Mouse (Mus musculus) midbrain, embryonic 10.5 days (tissue): ENCODE measurements around the gene Ap2b1. TPM values are rescaled to one million over a fixed set of nuclear protein-coding genes. Genes with fewer than 3 reads are reported as not detected.

ENCODE experiments used
- DNase-seq: peaks from one replicate; pipeline ENCODE4 v3.0.0-alpha.2; 2017; ENCODE audit warnings: low spot score
- H3K27ac ChIP-seq: fragments of 300-500 bp; sonication (generic); replicated peaks from 2 replicates; pipeline ENCODE4 v1.5.1; 2016; ENCODE audit warnings: mild to moderate bottlenecking
- H3K27me3 ChIP-seq: fragments of 300-500 bp; sonication (generic); 2 replicates; pipeline ENCODE4 v1.6.1; 2016; ENCODE audit warnings: low read depth, mild to moderate bottlenecking; ENCODE audit not compliant: poor library complexity, severe bottlenecking
- H3K36me3 ChIP-seq: fragments of 300-500 bp; sonication (generic); 2 replicates; pipeline ENCODE4 v1.6.1; 2016; ENCODE audit warnings: mild to moderate bottlenecking, moderate library complexity
- H3K4me1 ChIP-seq: fragments of 300-500 bp; sonication (generic); 2 replicates; pipeline ENCODE4 v1.6.1; 2016
- H3K4me3 ChIP-seq: fragments of 300-500 bp; sonication (generic); 2 replicates; pipeline ENCODE4 v1.5.1; 2016; ENCODE audit warnings: mild to moderate bottlenecking, moderate library complexity
- H3K9me3 ChIP-seq: fragments of 300-500 bp; sonication (generic); replicated peaks from 2 replicates; pipeline ENCODE4 v1.6.1; 2016; ENCODE audit warnings: mild to moderate bottlenecking
- WGBS: fragments of 180-500 bp; shearing (Covaris S2); methylation state at CpG from one replicate; pipeline ENCODE4 v1.1.7; 2016; 5-methylcytosine and 5-hydroxymethylcytosine counted together
- polyA plus RNA-seq: library from polyadenylated mRNA; unstranded; fragments of >200 nt; fragmentation: Nextera tagmentation; extraction: Ambion mirVana; gene quantifications from 2 replicates; pipeline ENCODE4 v1.2.1, GENCODE M21; 2016

Ap2b1 gene
- polyA plus RNA-seq, 1 experiment from 2014 or later: 73.5 TPM

DNA sequence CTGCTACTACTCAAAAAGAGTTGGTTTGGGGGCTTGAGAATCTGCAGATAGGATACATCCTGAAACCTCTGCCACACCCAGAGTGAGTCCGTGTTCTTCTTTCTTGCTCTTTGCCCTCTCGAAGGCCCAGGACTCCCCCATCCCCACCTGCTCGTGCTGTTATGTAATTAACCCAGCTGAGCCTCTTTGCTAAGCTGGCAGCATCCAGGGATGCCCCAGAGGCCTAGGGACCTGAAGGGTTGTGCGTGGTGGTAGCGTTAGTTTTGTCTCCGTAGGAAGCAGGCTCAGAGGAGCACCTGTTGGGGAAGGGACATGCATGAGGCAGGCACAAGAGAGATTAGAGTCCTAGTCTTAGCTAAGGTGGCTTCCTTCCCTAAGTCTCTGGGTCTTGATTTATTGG, 111.7 kb downstream of the Ap2b1 start:
- H3K9me3 ChIP-seq: no peaks in the 10 kb centered on the region
- H3K36me3 ChIP-seq: no peaks in the 10 kb centered on the region
- peaks cover 39% of the 10 kb centered on the region for H3K27me3 ChIP-seq
- DNase-seq: no peak
- H3K27ac ChIP-seq: no peak overlapping the region
- H3K4me1 ChIP-seq: peaks cover 29% of the 10 kb centered on the region
- peak overlapping the region; percentile 91 for H3K4me3 ChIP-seq
- WGBS: 31% methylated on average over 6 of the region's 6 CpGs

DNA sequence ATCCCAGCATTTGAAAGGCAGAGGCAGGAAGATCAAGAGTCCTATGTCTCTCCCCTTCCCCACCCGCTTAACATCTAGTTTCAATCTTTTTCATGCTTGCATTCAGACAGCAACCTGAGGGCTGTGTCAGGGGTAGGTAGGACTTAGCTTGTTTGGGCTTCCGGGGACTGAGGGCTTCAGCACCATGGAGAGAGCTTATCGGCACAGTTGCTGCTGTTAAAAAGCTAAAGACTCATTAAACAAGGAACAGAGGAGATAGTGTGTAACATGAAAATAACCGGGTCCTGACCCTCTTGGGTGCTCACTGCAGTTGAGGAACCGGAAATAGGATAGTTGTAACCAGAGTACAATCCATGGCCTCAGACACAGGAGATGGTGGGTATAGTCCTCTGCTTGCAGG, 118.3 kb downstream of the Ap2b1 start:
- H3K4me1 ChIP-seq: peaks cover 7% of the 10 kb centered on the region
- peaks cover 68% of the 10 kb centered on the region for H3K27me3 ChIP-seq
- H3K36me3 ChIP-seq: no peaks in the 10 kb centered on the region
- DNase-seq: peak; percentile 45
- H3K4me3 ChIP-seq: no peak overlapping the region
- no peaks in the 10 kb centered on the region for H3K9me3 ChIP-seq
- WGBS: 16% methylated on average over 5 of the region's 5 CpGs
- H3K27ac ChIP-seq: no peak overlapping the region

DNA sequence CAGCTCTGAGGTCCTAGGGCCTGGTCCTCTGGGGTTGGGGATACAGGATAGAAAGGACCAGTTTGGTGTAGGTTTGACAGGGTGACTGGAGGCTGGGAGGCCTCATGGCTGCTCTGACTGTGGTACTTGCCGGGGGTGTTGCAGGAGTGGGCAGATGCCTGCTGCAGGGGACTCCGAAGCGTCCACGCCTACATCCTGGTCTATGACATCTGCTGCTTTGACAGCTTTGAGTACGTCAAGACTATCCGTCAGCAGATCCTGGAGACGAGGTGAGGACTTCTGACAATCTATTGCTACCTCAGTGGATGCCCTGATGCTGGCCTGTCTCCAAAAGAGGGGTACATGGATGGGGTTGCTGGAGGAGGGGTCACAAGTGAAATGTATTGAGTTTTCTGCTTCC, 118.9 kb downstream of the Ap2b1 start:
- no peak for DNase-seq
- Histone ChIP-seq H3K4me1 (peaks cover 7% of the 10 kb centered on the region), H3K27me3 (peaks cover 70% of the 10 kb centered on the region), H3K36me3 (no peaks in the 10 kb centered on the region), H3K4me3 (no peak overlapping the region), H3K9me3 (no peaks in the 10 kb centered on the region), H3K27ac (no peak overlapping the region)
- WGBS: 88% methylated on average over 7 of the region's 7 CpGs

DNA sequence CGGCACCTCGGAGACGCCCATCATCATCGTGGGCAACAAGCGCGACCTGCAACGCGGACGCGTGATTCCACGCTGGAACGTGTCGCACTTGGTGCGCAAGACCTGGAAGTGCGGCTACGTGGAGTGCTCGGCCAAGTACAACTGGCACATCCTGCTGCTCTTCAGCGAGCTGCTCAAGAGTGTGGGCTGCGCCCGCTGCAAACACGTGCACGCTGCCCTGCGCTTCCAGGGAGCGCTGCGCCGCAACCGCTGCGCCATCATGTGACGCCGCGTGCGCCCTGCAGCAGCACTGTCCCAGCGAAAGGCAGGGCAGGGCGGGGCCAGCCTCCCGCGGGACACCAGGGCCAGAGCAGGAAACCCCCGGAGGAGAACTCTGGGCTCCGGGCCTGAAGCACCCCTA, 119.7 kb downstream of the Ap2b1 start:
- Histone ChIP-seq H3K9me3 (no peaks in the 10 kb centered on the region), H3K4me3 (peak overlapping the region; percentile 35), H3K27me3 (peaks cover 67% of the 10 kb centered on the region), H3K4me1 (peaks cover 7% of the 10 kb centered on the region), H3K36me3 (no peaks in the 10 kb centered on the region), H3K27ac (no peak overlapping the region)
- DNase-seq: peak; percentile 34
- WGBS: 6% methylated on average over 38 of the region's 38 CpGs

DNA sequence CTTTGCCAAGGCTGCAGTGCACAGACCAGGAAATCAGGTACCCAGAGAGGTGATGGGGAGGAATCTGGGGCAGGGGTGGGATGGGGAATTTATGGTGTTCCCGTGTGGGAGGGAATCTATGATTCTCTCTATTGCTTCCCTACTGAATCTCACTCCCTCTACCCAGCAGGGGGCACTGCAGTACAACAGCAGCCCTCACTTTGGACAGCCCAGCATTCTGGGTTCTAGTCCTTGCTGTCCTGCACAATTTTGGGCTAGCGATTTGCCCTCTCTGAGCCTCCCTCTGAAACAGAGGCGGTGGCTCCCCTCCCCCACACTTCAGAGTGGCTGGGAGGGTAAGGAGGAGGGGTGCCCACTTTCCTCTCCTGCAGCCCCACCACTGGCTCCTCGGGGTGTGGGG, 121.5 kb downstream of the Ap2b1 start:
- Histone ChIP-seq H3K4me1 (peaks cover 7% of the 10 kb centered on the region), H3K36me3 (no peaks in the 10 kb centered on the region), H3K27ac (no peak overlapping the region), H3K4me3 (no peak overlapping the region), H3K27me3 (peaks cover 69% of the 10 kb centered on the region), H3K9me3 (no peaks in the 10 kb centered on the region)
- 35% methylated on average over 4 of the region's 4 CpGs for WGBS
- no peak for DNase-seq

DNA sequence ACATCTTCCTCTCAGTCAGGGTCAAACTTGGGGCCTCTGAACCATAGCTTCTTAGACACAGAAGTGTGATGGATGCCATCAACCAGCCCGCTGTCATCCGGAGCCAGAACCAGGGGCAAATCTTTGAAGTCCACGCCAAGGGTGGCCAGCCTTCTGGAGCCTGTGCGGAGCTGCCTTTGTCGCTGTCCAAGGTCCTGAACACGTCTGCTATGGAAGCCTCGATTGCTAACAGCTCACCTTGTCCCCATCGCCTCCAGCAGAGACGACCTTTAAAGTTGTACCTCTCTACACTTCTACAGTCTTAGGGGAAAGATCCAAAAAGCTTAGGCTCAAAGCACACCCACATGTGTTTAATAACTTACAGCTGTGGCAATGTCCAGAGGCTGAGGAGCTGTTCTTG, 122.5 kb downstream of the Ap2b1 start:
- H3K27me3 ChIP-seq: peaks cover 78% of the 10 kb centered on the region
- peak; percentile 63 for DNase-seq
- no peaks in the 10 kb centered on the region for H3K9me3 ChIP-seq
- no peak overlapping the region for H3K4me3 ChIP-seq
- no peaks in the 10 kb centered on the region for H3K36me3 ChIP-seq
- WGBS: 4% methylated on average over 9 of the region's 9 CpGs
- H3K4me1 ChIP-seq: peaks cover 7% of the 10 kb centered on the region
- no peak overlapping the region for H3K27ac ChIP-seq

DNA sequence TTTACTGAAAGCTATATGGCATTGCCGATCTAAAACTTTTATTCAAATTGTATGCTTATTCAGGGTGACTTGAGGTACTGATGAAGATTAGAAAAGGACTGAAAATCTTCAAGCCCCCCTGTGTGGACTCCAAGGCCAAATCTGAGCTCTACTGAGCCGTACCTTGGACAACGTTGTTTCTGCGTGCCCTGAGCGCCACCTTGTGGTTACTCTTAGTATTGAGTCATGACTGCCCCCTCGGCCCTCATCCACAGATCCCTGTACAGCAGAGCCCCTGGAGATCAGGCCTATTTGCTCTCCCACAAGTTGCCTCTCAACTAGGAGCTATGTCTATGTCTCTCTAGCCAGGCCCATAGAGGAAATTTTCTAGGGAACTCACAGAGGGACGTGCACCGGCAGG, 125.9 kb downstream of the Ap2b1 start:
- 7% methylated on average over 8 of the region's 8 CpGs for WGBS
- Histone ChIP-seq H3K4me3 (no peak overlapping the region), H3K36me3 (no peaks in the 10 kb centered on the region), H3K4me1 (peaks cover 6% of the 10 kb centered on the region), H3K27ac (no peak overlapping the region), H3K9me3 (no peaks in the 10 kb centered on the region), H3K27me3 (peaks cover 77% of the 10 kb centered on the region)
- peak; percentile 76 for DNase-seq

DNA sequence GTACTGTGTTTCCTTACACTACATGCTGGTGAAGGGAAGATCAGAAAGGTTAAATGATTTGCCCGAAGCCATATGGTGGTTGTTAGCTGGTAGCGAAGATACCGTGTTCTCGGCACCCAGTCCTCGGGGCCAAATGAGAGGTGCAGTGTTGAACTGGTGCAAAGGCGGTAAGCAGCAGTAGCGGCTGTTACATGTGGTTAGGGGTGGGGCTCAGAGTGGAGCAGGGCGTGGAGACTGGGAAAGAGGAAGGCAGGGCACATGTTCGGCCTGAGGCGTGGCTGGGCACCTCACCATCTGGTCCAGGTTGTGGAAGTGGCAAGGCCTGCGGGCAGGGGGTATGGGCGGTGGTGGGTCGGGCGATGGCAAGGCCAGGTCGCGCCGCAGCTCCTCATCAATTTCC, 128.1 kb downstream of the Ap2b1 start:
- no peaks in the 10 kb centered on the region for H3K9me3 ChIP-seq
- no peak overlapping the region for H3K27ac ChIP-seq
- no peak for DNase-seq
- WGBS: 51% methylated on average over 17 of the region's 17 CpGs
- H3K4me3 ChIP-seq: no peak overlapping the region
- peaks cover 59% of the 10 kb centered on the region for H3K27me3 ChIP-seq
- no peaks in the 10 kb centered on the region for H3K36me3 ChIP-seq
- H3K4me1 ChIP-seq: peaks cover 10% of the 10 kb centered on the region

DNA sequence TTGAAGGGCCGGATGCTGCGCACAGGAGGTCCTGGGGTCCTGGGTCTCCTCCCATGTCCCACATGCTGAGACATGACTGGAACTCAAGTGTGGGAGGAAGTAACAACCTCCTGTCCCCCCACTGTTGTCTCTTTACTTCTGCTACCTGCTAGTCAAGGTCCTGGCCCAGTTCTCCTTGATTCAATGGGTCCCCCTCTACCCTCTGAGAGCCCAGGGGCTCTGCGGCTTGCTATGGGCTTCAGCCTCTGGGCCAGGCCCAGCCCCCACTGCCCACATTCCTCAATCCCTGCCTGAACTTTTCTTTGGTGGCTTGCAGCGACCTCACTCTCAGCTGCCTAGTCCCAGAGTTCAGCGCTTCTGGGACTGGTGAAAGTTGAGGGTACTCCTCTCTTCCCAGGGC, 130.5 kb downstream of the Ap2b1 start, which contains the start of gene Gas2l2:
Gene Gas2l2 (minus strand): TSS at position 101 of the 400 bp plus-strand sequence.
- Histone ChIP-seq H3K4me3 (no peak within 1 kb of the TSS), H3K27me3 (peaks cover 47% of the 10 kb centered on the region), H3K27ac (no peak within 1 kb of the TSS), H3K36me3 (no peaks in the 10 kb centered on the region), H3K9me3 (no peaks in the 10 kb centered on the region), H3K4me1 (peaks cover 10% of the 10 kb centered on the region)
- WGBS: 59% methylated on average over 5 of the region's 5 CpGs
- DNase-seq: no peak

DNA sequence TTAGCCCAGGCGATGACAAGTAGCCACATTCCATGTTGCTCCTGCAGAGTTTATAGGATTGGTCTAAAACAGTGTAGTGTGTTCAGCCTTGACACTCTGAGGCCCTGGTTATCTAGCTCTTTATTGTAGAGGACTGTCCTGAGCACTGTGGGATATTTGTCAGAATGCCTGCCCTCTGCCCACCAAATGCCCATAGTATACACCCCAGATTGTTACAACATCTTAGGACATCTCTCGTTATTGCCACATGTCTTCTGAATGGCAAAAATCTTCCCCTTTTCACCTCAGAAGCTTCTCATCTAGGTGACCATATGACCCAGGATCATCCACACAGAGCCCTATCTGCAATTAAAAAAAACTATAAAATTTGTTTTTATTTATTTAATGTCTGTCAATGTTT, 133.7 kb downstream of the Ap2b1 start:
- Histone ChIP-seq H3K27me3 (peaks cover 29% of the 10 kb centered on the region), H3K9me3 (no peaks in the 10 kb centered on the region), H3K4me1 (peaks cover 10% of the 10 kb centered on the region), H3K36me3 (no peaks in the 10 kb centered on the region), H3K4me3 (no peak overlapping the region), H3K27ac (no peak overlapping the region)
- WGBS: 75% methylated on average over 2 of the region's 2 CpGs
- no peak for DNase-seq

DNA sequence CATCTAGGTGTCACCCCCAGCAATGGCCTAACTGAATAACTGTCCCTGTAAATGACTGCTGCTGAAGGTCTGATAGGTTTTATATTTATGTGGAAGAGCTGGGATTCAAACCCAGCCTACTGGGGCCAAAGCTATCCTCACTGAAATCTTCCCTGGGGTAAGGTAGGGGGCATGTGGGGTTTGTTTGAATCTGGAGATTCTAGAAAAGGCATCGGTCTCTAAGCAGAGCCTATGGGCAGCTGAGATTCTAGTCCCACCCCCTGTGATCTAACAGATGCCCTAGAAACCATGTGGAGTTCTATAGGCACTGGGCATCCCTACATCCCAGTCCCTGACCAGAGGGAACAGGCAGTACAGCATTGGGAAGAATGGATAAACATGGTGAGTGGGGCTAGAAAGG, 138.6 kb downstream of the Ap2b1 start, which contains the start of gene 1700020L24Rik:
Gene 1700020L24Rik (plus strand): TSS at position 301 of the 400 bp plus-strand sequence.
- no peaks in the 10 kb centered on the region for H3K36me3 ChIP-seq
- H3K27me3 ChIP-seq: peaks cover 40% of the 10 kb centered on the region
- DNase-seq: no peak
- 86% methylated on average over 1 of the region's 1 CpGs for WGBS
- no peaks in the 10 kb centered on the region for H3K9me3 ChIP-seq
- H3K27ac ChIP-seq: no peak within 1 kb of the TSS
- peaks cover 19% of the 10 kb centered on the region for H3K4me1 ChIP-seq
- H3K4me3 ChIP-seq: no peak within 1 kb of the TSS

DNA sequence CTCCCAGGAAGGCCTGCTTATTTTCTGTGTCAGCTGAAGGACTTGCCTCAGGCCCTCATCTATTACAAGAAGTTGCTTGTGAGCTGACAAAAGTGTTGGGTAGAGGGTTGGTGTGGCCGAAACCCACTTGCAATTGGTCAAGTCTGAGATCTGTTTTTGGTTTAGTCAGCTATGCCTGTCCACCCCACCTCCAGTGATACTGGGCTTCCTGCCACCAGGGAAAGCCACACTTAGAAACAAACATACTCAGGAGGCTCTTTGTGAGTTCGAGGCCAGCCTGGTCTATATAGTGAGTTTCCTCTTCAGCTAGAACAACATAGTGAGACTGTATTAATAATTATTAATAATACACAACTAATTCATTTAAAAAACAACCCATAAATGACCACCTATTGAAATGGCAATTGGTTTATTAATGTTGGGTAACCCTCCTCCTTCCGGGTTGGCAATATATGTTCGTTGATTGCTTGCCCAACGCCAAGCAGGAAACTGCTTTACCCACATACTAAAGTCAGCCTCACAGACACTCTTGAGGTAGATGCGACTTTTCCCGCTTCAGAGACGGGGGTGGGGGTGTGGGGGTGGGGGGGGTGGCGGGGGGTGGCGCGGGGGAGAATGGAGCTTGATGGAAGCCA, 140.7 kb downstream of the Ap2b1 start:
- Histone ChIP-seq H3K4me1 (peaks cover 35% of the 10 kb centered on the region), H3K36me3 (no peaks in the 10 kb centered on the region), H3K27ac (peak overlapping the region; percentile 79), H3K9me3 (no peaks in the 10 kb centered on the region), H3K27me3 (peaks cover 61% of the 10 kb centered on the region), H3K4me3 (peak overlapping the region; percentile 74)
- WGBS: 38% methylated on average over 11 of the region's 11 CpGs
- DNase-seq: no peak

DNA sequence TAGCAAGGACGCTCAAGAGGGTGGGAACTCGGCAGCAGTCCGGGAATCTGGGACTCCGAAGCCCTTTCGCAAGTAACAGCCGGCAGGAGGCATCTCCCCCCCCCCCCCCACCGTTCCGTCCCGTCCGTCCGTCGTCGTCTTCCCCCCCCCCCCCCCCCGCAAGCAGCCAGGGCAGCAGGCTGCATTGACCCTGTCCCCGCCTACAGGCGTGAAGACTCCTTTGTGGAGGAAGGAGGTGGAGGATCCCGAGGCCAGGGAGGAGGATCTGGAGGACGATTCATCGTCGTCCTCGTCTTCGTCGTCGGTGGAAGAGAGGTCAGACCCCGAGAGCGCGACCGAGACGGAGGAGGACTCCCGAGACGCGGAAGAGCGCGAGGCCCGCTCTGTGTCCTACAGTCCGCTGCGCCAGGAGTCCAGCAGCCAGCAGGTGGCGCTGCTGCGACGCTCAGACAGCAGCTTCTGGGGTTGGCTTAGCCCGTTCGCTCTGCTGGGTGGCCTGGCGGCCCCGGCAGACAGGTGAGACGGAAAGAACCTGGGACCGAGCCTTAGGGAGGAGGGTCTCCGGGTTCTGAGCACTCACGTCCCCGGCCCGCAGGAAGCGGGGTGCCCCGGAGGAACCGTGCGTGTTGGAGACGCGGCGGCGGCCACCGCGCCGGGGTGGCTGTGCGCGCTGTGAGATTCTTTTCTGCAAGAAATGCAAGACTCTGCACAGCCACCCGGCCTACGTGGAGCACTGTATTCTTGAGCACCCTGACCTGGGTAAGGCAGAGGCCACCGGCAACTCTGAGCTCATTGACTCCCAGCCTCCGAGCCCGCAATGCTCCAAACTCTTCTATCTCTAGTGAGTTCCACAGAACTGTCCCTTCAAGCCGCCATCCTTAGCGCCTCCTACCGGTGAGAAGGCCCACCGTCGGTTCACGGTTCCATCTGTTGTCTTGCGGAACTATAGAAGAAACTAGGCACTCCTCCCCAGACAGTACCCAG, 141.5 kb downstream of the Ap2b1 start:
- Histone ChIP-seq H3K36me3 (no peaks in the 10 kb centered on the region), H3K27ac (peak overlapping the region; percentile 79), H3K27me3 (peaks cover 70% of the 10 kb centered on the region), H3K4me1 (peaks cover 41% of the 10 kb centered on the region), H3K4me3 (peak overlapping the region; percentile 74), H3K9me3 (no peaks in the 10 kb centered on the region)
- WGBS: under 1% methylated on average over 67 of the region's 75 CpGs
- peak; percentile 87 for DNase-seq
